Mouse (Mus musculus) forebrain, embryonic 12.5 days (tissue): Measurements from ENCODE around the gene Evi5l. TPM values are rescaled to one million over a fixed set of nuclear protein-coding genes. Genes with fewer than 3 reads are reported as not detected.

Source experiments
- polyA plus RNA-seq: library from polyadenylated mRNA; unstranded; fragments of >200 nt; fragmentation: Nextera tagmentation; extraction: Ambion mirVana; gene quantifications from 2 replicates; pipeline ENCODE4 v1.2.1, GENCODE M21; 2016

Evi5l gene
- polyA plus RNA-seq, 1 experiment from 2014 or later: 46.9 TPM

Other genes with a start within 250 kb of the Evi5l start
- gene Cd209b, start 239.7 kb upstream of the Evi5l start, polyA plus RNA-seq: not detected in 2 replicates
- gene Cd209c, start 211.8 kb upstream of the Evi5l start, polyA plus RNA-seq: 0.36 and 0.41 TPM in 2 replicates
- gene Cd209f, start 60.7 kb upstream of the Evi5l start, polyA plus RNA-seq: not detected in 2 replicates
- not detected in 2 replicates for gene Cd209g, start 32.5 kb upstream of the Evi5l start, polyA plus RNA-seq
- 39.9 and 45.0 TPM in 2 replicates for gene Prr36, start 50.9 kb downstream of the Evi5l start, polyA plus RNA-seq
- 0.13 TPM in 2 replicates for gene Lrrc8e, start 60.3 kb downstream of the Evi5l start, polyA plus RNA-seq
- gene Map2k7, start 72.2 kb downstream of the Evi5l start, polyA plus RNA-seq: 36.8 TPM in 2 replicates
- 1.3 and 1.8 TPM in 2 replicates for gene Gm49320, start 72.3 kb downstream of the Evi5l start, polyA plus RNA-seq
- gene Tgfbr3l, start 81.6 kb downstream of the Evi5l start, polyA plus RNA-seq: 3.7 and 4.5 TPM in 2 replicates
- gene Snapc2, start 86.5 kb downstream of the Evi5l start, polyA plus RNA-seq: 63.2 and 67.2 TPM in 2 replicates
- 189 and 199 TPM in 2 replicates for gene Ctxn1, start 92.7 kb downstream of the Evi5l start, polyA plus RNA-seq
- 54.1 and 55.6 TPM in 2 replicates for gene Timm44, start 109.3 kb downstream of the Evi5l start, polyA plus RNA-seq
- 20.9 and 24.1 TPM in 2 replicates for gene Ccl25, start 158.6 kb downstream of the Evi5l start, polyA plus RNA-seq
- 309 and 310 TPM in 2 replicates for gene Elavl1, start 158.8 kb downstream of the Evi5l start, polyA plus RNA-seq